Mouse (Mus musculus) retina, postnatal 1 day (tissue): ENCODE results near the gene Arntl.

Experiments
- DNase-seq: peaks from one replicate; pipeline ENCODE4 v3.0.0-alpha.2; 2012

Gene Arntl

GRCm38 (mm10) chr7:113297813-113298212 is 90.5 kb downstream of the Arntl start:
- no peak for DNase-seq

- no peak for DNase-seq
These were observed 102.9 kb downstream of the Arntl start for GRCm38 (mm10) chr7:113310136-113310535.

- DNase-seq = peak; percentile 78
These were observed 104.5 kb downstream of the Arntl start for GRCm38 (mm10) chr7:113311784-113312183.

GRCm38 (mm10) chr7:113320128-113320527 is 112.9 kb downstream of the Arntl start:
- DNase-seq = no peak

GRCm38 (mm10) chr7:113334036-113334435 is 126.8 kb downstream of the Arntl start:
- DNase-seq = no peak

GRCm38 (mm10) chr7:113335250-113335649 is 128.0 kb downstream of the Arntl start:
- no peak for DNase-seq

- peak; percentile 55 for DNase-seq
These were observed 140.0 kb downstream of the Arntl start for GRCm38 (mm10) chr7:113347271-113347670.

GRCm38 (mm10) chr7:113347694-113348093 is 140.4 kb downstream of the Arntl start:
- DNase-seq = no peak

GRCm38 (mm10) chr7:113349089-113349488 is 141.8 kb downstream of the Arntl start:
- no peak for DNase-seq
